Mouse (Mus musculus): ENCODE results near the gene Oxtr. TPM values are rescaled to one million over a fixed set of nuclear protein-coding genes. Genes with fewer than 3 reads are reported as not detected.

Oxtr gene
- polyA plus RNA-seq, 1 experiment from 2014 or later, result 2.3 TPM

GRCm38 (mm10) chr6:112489181-112489909 lies 398 bp downstream of the Oxtr start:
- in situ Hi-C loops (cut with MboI; ENCODE audit: low pct_unique_long_range_greater_than_20kb), result no loop called here
- DNase-seq (ENCODE audit: low read depth, low spot score), result no peak
- no peak for ATAC-seq
- ChIA-PET CTCF (no interaction called here), POLR2A (no interaction called here)
- TF ChIP-seq CTCF (IDR thresholded peaks at IDR 0.05), result no peak
- no peaks in the 10 kb centered on the region for H3K27me3 ChIP-seq

GRCm38 (mm10) chr6:112488821-112489180 lies 942 bp downstream of the Oxtr start:
- in situ Hi-C loops (cut with MboI; ENCODE audit: low pct_unique_long_range_greater_than_20kb), result no loop called here

GRCm38 (mm10) chr6:112487993-112488392 lies 1.8 kb downstream of the Oxtr start:
- POLR2A ChIA-PET, result no interaction called here
- in situ Hi-C loops (cut with MboI; ENCODE audit: low pct_unique_long_range_greater_than_20kb), result no loop called here
- no peak for TF ChIP-seq CTCF (IDR thresholded peaks at IDR 0.05)
- H3K27me3 ChIP-seq, result no peaks in the 10 kb centered on the region
- CTCF ChIA-PET, result no interaction called here
- no peak for DNase-seq (ENCODE audit: low read depth, low spot score)
- no peak for ATAC-seq

More at GRCm38 (mm10) chr6:112488821-112489180, 942 bp downstream of the Oxtr start:
- DNase-seq (ENCODE audit: low read depth, low spot score), result no peak
- no peak for ATAC-seq
- ChIA-PET CTCF (no interaction called here), POLR2A (no interaction called here)
- no peak for TF ChIP-seq CTCF (IDR thresholded peaks at IDR 0.05)
- no peaks in the 10 kb centered on the region for H3K27me3 ChIP-seq

GRCm38 (mm10) chr6:112484316-112484715 lies 5.4 kb downstream of the Oxtr start:
- peak; percentile 58 for ATAC-seq
- in situ Hi-C loops (cut with MboI; ENCODE audit: low pct_unique_long_range_greater_than_20kb), result no loop called here
- no peak for DNase-seq (ENCODE audit: low read depth, low spot score)
- H3K27me3 ChIP-seq, result no peaks in the 10 kb centered on the region
- POLR2A ChIA-PET, result interaction anchor here (0.6 kb wide), 1 partner anchor 41 kb away, joined by 3 read pairs; no protein-coding TSS in a partner anchor
- TF ChIP-seq CTCF (IDR thresholded peaks at IDR 0.05), result no peak
- CTCF ChIA-PET, result interaction anchor here (0.7 to 0.9 kb wide), 2 partner anchors 74 to 77 kb away, joined by 3 read pairs; no protein-coding TSS in a partner anchor

- no peak for DNase-seq (ENCODE audit: low read depth, low spot score)
- no peak for TF ChIP-seq CTCF (IDR thresholded peaks at IDR 0.05)
- CTCF ChIA-PET, result no interaction called here
- ATAC-seq, result no peak
- in situ Hi-C loops (cut with MboI; ENCODE audit: low pct_unique_long_range_greater_than_20kb), result loop anchor here (5.0 kb wide), 1 partner anchor 73 kb away; no protein-coding TSS in a partner anchor
- H3K27me3 ChIP-seq, result no peaks in the 10 kb centered on the region
- POLR2A ChIA-PET, result no interaction called here
Observed at GRCm38 (mm10) chr6:112479861-112480260, 9.9 kb downstream of the Oxtr start.

- ChIA-PET CTCF (no interaction called here), POLR2A (no interaction called here)
- DNase-seq (ENCODE audit: low read depth, low spot score) (no peak), ATAC-seq (no peak)
- TF ChIP-seq CTCF (IDR thresholded peaks at IDR 0.05), result no peak
- H3K27me3 ChIP-seq, result peaks cover 12% of the 10 kb centered on the region
- in situ Hi-C loops (cut with MboI; ENCODE audit: low pct_unique_long_range_greater_than_20kb), result no loop called here
Observed at GRCm38 (mm10) chr6:112471644-112472043, 18.1 kb downstream of the Oxtr start.

GRCm38 (mm10) chr6:112466001-112466400 lies 23.7 kb downstream of the Oxtr start:
- CTCF ChIA-PET, result interaction anchor here (0.8 to 1.0 kb wide), 2 partner anchors 25 kb away, joined by 3 to 4 read pairs; no protein-coding TSS in a partner anchor

GRCm38 (mm10) chr6:112465441-112465840 lies 24.3 kb downstream of the Oxtr start:
- ChIA-PET POLR2A (no interaction called here), CTCF (interaction anchor here (0.8 to 1.0 kb wide), 2 partner anchors 24 to 26 kb away, joined by 3 to 4 read pairs; no protein-coding TSS in a partner anchor)
- in situ Hi-C loops (cut with MboI; ENCODE audit: low pct_unique_long_range_greater_than_20kb), result no loop called here
- no peak for DNase-seq (ENCODE audit: low read depth, low spot score)
- ATAC-seq, result peak; percentile 40
- TF ChIP-seq CTCF (IDR thresholded peaks at IDR 0.05), result no peak
- H3K27me3 ChIP-seq, result peaks cover 6% of the 10 kb centered on the region

More at GRCm38 (mm10) chr6:112466001-112466400, 23.7 kb downstream of the Oxtr start:
- in situ Hi-C loops (cut with MboI; ENCODE audit: low pct_unique_long_range_greater_than_20kb), result no loop called here
- H3K27me3 ChIP-seq, result peaks cover 8% of the 10 kb centered on the region
- ATAC-seq (no peak), DNase-seq (ENCODE audit: low read depth, low spot score) (no peak)
- POLR2A ChIA-PET, result no interaction called here
- TF ChIP-seq CTCF (IDR thresholded peaks at IDR 0.05), result no peak

- DNase-seq (ENCODE audit: low read depth, low spot score) (no peak), ATAC-seq (no peak)
- CTCF ChIA-PET, result no interaction called here
- in situ Hi-C loops (cut with MboI; ENCODE audit: low pct_unique_long_range_greater_than_20kb), result no loop called here
- TF ChIP-seq CTCF (IDR thresholded peaks at IDR 0.05), result no peak
- no peaks in the 10 kb centered on the region for H3K27me3 ChIP-seq
- POLR2A ChIA-PET, result no interaction called here
Observed at GRCm38 (mm10) chr6:112463331-112463730, 26.4 kb downstream of the Oxtr start.

GRCm38 (mm10) chr6:112461459-112461858 lies 28.3 kb downstream of the Oxtr start:
- ChIA-PET CTCF (no interaction called here), POLR2A (no interaction called here)
- in situ Hi-C loops (cut with MboI; ENCODE audit: low pct_unique_long_range_greater_than_20kb), result no loop called here
- TF ChIP-seq CTCF (IDR thresholded peaks at IDR 0.05), result no peak
- no peaks in the 10 kb centered on the region for H3K27me3 ChIP-seq
- no peak for ATAC-seq
- no peak for DNase-seq (ENCODE audit: low read depth, low spot score)

- no peak for DNase-seq (ENCODE audit: low read depth, low spot score)
- no peak for TF ChIP-seq CTCF (IDR thresholded peaks at IDR 0.05)
- ChIA-PET POLR2A (no interaction called here), CTCF (no interaction called here)
- peaks cover 5% of the 10 kb centered on the region for H3K27me3 ChIP-seq
- in situ Hi-C loops (cut with MboI; ENCODE audit: low pct_unique_long_range_greater_than_20kb), result no loop called here
- ATAC-seq, result no peak
Observed at GRCm38 (mm10) chr6:112459341-112459749, 30.4 kb downstream of the Oxtr start, which contains the start of gene Cav3. TSS of gene Cav3 (plus strand) at chr6:112459505.
